Mouse (Mus musculus) C2C12 (cell line): ENCODE measurements around the gene Dnajb7. TPM values are rescaled to one million over a fixed set of nuclear protein-coding genes. Genes with fewer than 3 reads are reported as not detected.

Experiments
- H3K27me3 ChIP-seq: one replicate; pipeline ENCODE4 v1.6.1; 2011; ENCODE audit not compliant: control insufficient read depth, insufficient read depth, insufficient read length
- H3K36me3 ChIP-seq: one replicate; pipeline ENCODE4 v1.6.1; 2011; ENCODE audit not compliant: control insufficient read depth, insufficient read depth
- H3K4me3 ChIP-seq: one replicate; pipeline ENCODE4 v1.5.1; 2011; ENCODE audit warnings: mild to moderate bottlenecking, control low read depth; ENCODE audit not compliant: poor library complexity, insufficient read depth, severe bottlenecking
- H3K79me2 ChIP-seq: one replicate; pipeline ENCODE4 v1.6.1; 2011; ENCODE audit not compliant: control insufficient read depth, insufficient read depth
- H3K79me3 ChIP-seq: one replicate; pipeline ENCODE4 v1.6.1; 2011; ENCODE audit warnings: low read depth, control low read depth
- H3ac ChIP-seq: one replicate; pipeline ENCODE3; 2011; ENCODE audit warnings: low read depth; ENCODE audit not compliant: control insufficient read depth, insufficient read length
- CEBPB ChIP-seq: IDR thresholded peaks from one replicate; pipeline ENCODE4 v1.6.1; 2011; ENCODE audit warnings: low read depth, mild to moderate bottlenecking, control low read depth, moderate library complexity
- CTCF ChIP-seq: IDR thresholded peaks from one replicate; pipeline ENCODE4 v1.5.1; 2011; ENCODE audit not compliant: control insufficient read depth, insufficient read depth, insufficient read length
- FOSL1 ChIP-seq: IDR thresholded peaks from one replicate; pipeline ENCODE4 v1.8.0; 2011; ENCODE audit warnings: mild to moderate bottlenecking, low read length; ENCODE audit not compliant: poor library complexity, insufficient read depth, severe bottlenecking
- MAX ChIP-seq: IDR thresholded peaks from one replicate; pipeline ENCODE4 v1.6.1; 2011; ENCODE audit warnings: mild to moderate bottlenecking, control low read depth
- MYOD1 ChIP-seq: IDR thresholded peaks from one replicate; pipeline ENCODE4 v1.6.1; 2011; ENCODE audit warnings: low read depth; ENCODE audit not compliant: control insufficient read depth, insufficient read length
- MYOG ChIP-seq: IDR thresholded peaks from one replicate; pipeline ENCODE4 v1.6.1; 2011; ENCODE audit not compliant: control insufficient read depth, insufficient read length; ENCODE audit errors: extremely low read depth
- USF1 ChIP-seq: IDR thresholded peaks from one replicate; pipeline ENCODE4 v1.6.1; 2011; ENCODE audit warnings: low read depth, mild to moderate bottlenecking, control low read depth, moderate library complexity
- polyA plus RNA-seq: library from polyadenylated mRNA; unstranded; fragments of >200 nt; fragmentation: generic; extraction: Trizol; gene quantifications from one replicate; pipeline ENCODE4 v1.2.1, GENCODE M21; 2012; ENCODE audit warnings: missing spikeins

Dnajb7 gene
- polyA plus RNA-seq, 1 experiment: 0.09 TPM

DNA sequence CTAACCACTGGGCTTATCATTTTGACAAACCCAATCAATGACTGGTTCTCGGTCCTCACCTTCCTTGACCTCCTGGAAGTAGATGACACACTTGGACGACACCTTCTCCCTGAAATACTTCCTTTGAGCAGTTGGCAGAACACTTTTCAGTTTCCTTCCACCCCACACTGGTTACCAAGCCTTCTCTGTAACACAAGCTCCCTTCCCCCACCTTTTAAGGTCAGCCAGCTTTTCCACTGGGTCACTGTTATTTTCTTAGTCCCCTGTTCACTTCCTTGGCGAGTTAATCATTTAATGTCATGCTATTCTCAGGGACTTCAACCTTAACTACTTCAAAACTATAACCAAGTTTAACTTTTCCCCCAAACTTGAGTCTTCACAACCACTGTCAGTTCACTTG lies 49.2 kb downstream of the Dnajb7 start:
- no peak overlapping the region for H3ac ChIP-seq
- H3K79me2 ChIP-seq: peaks cover 60% of the 10 kb centered on the region
- TF ChIP-seq MAX (no peak), USF1 (no peak), MYOG (no peak), FOSL1 (no peak), CEBPB (no peak), CTCF (no peak), MYOD1 (no peak)
- H3K36me3 ChIP-seq: peaks cover 38% of the 10 kb centered on the region
- no peaks in the 10 kb centered on the region for H3K27me3 ChIP-seq
- H3K4me3 ChIP-seq: no peak overlapping the region
- H3K79me3 ChIP-seq: peaks cover 28% of the 10 kb centered on the region

DNA sequence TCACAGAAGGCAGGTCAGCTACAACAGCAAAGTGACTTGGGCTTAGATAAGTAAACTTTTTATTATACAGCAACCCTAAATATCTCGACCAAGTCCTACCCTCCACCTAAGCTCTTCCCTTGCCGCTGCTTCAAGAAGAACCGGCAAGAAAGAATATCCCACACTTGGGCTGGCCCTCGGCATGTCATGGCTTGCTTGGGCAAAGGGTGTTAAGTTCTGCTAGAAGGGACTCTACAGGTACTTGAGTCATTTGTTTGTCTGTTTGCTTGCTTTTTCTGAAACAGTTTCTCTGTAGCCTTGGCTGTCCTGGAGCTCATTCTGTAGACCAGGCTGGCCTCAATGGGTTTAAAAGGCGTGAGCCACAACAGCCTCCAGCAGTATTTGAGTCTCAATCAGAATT lies 51.2 kb downstream of the Dnajb7 start:
- Histone ChIP-seq H3K27me3 (no peaks in the 10 kb centered on the region), H3K4me3 (no peak overlapping the region), H3K36me3 (peaks cover 28% of the 10 kb centered on the region), H3K79me3 (peaks cover 28% of the 10 kb centered on the region), H3ac (no peak overlapping the region), H3K79me2 (peaks cover 75% of the 10 kb centered on the region)
- TF ChIP-seq CEBPB (no peak), FOSL1 (no peak), MYOD1 (no peak), USF1 (no peak), CTCF (no peak), MYOG (no peak), MAX (no peak)

Other genes starting within 250 kb of the Dnajb7 start
- gene Mrtfa, start 217.5 kb downstream of the Dnajb7 start, polyA plus RNA-seq: 42.2 TPM
- 0.81 TPM for gene Mchr1, start 172.8 kb downstream of the Dnajb7 start, polyA plus RNA-seq
- 64.7 TPM for gene Slc25a17, start 47.5 kb downstream of the Dnajb7 start, polyA plus RNA-seq
- gene St13, start 8.2 kb downstream of the Dnajb7 start, polyA plus RNA-seq: 203 TPM
- 7.4 TPM for gene Xpnpep3, start 8.2 kb downstream of the Dnajb7 start, polyA plus RNA-seq
- 275 TPM for gene Rbx1, start 58.0 kb upstream of the Dnajb7 start, polyA plus RNA-seq
- 19.2 TPM for gene Ep300, start 177.1 kb upstream of the Dnajb7 start, polyA plus RNA-seq